Mouse (Mus musculus): ENCODE data around the gene Rngtt.
"Not testable (repeated sequence)": the region's sequence is repeated elsewhere in the genome, so short reads cannot be mapped to it uniquely, and the experiment has no call there.

Gene Rngtt

DNA sequence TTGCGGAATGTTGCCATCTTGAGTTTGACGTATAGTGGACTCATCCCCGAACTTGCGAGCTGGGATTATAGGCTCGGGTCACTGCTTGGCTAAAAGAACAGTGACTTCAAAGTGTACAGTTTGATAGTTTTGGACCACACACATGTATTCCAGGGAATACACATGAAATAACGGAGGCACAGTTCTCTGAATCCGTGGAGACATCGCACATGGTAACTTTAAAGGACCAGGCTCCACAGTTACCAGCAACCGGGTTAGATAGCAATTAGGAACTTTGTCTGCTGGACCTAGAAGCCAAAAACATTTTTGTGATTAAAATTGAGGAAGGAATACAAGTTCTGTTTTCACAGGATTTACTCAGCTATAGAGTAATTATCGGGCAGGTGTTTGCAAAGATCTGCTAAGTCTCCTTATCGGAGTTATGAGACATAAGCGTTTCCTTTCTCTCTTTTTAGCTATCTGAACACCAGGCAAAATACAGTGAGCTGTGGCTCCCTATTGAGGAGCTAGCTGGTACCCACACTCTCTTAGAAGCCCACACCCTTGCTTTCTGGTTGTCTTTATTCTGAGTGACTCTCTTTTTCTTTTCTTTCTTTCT is 828 bp downstream of the Rngtt start:
- no peak for DNase-seq (ENCODE audit: low spot score)

DNA sequence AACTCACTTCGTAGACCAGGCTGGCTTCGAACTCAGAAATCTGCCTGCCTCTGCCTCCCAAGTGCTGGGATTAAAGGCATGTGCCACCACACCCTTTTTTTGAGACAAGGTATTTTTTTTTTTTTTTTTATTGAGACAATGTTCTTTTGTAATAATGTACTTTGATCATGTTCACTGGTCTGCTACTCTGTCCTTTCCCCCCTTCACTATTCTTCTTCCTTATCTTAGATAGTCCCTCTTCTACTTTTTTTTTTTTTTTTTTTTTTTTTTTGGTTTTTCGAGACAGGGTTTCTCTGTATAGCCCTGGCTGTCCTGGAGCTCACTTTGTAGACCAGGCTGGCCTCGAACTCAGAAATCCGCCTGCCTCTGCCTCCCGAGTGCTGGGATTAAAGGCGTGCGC is 4.0 kb downstream of the Rngtt start:
- not testable (repeated sequence) for DNase-seq (ENCODE audit: low spot score)

- DNase-seq (ENCODE audit: low spot score): peak; percentile 10
Observed at GRCm38 (mm10) chr4:33315840-33316239, 5.7 kb downstream of the Rngtt start.

GRCm38 (mm10) chr4:33331147-33331546 is 21.0 kb downstream of the Rngtt start:
- no peak for DNase-seq (ENCODE audit: low spot score)

- DNase-seq (ENCODE audit: low spot score): no peak
Observed at GRCm38 (mm10) chr4:33332956-33333455, 22.9 kb downstream of the Rngtt start.

DNA sequence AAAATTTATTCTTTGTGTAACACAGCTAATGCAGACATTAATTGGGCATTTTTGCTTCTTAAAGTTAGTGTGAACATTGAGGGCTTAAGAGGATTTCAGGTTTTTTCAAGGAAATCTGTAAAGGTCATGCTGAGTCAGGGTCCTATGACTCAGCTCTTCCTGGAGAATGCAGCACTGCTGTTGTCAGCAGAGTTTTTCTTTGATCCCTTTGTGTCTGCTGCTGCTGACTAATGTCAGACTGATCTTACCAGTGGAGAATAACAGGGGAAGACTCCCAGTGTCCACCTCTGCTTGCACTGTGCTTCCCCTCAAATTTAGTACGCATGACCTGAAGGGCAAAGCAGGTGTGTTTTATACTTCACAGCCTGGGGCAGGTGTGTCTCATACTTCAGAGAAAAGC is 27.9 kb downstream of the Rngtt start:
- DNase-seq (ENCODE audit: low spot score): no peak

DNA sequence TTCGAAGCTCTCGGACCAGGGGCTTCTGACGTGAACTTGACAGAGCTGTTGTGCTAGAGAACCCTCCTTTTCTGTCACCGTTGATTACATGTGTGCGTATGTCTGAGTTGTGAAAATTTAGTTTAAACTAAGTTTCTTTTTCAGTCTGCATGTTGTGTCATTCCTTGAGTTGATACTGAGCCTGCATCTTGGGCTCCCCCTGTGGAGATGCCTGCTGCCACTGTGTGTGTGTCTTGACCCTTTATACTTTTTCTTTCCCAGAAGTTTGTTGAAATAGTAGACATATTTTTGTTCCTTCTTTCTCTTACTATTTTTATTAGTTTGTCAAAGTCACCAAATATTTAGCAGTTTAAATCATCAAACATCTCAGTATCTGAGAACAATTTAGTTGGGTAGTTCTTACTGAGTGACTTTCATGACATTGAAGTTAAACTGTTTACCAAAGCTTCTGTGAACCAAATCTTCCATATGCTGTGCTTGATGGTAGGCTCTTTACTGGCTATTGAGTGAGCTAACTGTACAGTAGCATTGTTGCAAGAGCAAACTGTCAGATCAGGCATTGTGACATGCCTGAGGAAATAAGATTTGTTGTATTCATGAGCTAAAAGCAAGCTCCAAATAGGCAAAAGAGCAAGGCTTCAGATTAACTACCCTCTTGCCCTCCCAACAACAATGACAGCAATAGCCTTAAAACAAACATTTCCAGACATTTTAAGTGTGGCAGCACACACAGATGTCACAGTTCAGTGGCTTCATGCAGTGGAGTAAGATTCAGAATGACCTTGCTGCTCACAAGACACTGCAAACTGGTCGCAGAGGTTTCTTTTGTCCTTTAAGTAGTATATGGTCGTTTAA is 33.0 kb downstream of the Rngtt start:
- no peak for DNase-seq (ENCODE audit: low spot score)

GRCm38 (mm10) chr4:33343732-33344057 is 33.6 kb downstream of the Rngtt start:
- DNase-seq (ENCODE audit: low spot score): no peak

- no peak for DNase-seq (ENCODE audit: low spot score)
Observed at GRCm38 (mm10) chr4:33363451-33363850, 53.3 kb downstream of the Rngtt start.

GRCm38 (mm10) chr4:33374916-33375315 is 64.8 kb downstream of the Rngtt start:
- DNase-seq (ENCODE audit: low spot score): no peak

DNA sequence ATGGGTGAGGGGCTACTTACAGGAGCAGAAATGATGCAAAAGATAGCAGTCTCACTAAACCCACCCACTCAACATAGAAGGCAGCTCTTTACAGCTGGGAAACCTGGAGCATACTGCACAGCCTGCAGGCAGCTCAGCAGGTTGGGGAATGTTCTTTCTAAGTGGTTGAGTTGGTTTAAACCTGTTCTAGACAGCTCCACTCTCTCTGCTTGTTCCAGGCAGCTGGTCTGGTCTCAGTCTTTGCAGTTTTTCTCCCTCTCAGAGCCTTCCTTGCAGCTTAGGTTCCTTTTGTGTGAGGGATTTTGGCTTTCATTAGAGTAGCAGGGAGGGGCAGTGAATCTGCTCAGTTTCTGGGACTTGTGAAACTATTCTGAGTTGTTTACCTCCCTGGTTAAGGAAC is 67.5 kb downstream of the Rngtt start:
- DNase-seq (ENCODE audit: low spot score): no peak

- DNase-seq (ENCODE audit: low spot score): no peak
Observed at GRCm38 (mm10) chr4:33378894-33379293, 68.8 kb downstream of the Rngtt start.

GRCm38 (mm10) chr4:33388899-33389298 is 78.8 kb downstream of the Rngtt start:
- DNase-seq (ENCODE audit: low spot score): no peak

DNA sequence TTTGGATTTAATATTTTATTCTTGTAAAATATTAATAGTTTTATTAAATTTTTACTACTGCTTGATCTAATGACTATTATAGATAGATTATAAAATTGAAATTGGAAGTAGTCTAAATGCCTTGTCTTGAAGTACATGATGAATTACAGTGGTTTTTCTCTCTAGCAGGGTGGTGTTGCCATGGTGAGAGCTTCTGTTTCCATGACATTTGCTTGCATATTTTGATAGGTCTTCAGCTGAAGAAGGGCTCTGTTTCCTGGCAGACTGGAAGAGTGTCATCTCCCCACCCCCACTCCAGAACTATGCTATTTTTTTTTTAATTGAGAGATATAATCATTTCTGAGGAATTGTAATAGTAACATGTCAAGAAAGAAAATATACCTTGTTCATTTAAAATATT is 80.5 kb downstream of the Rngtt start:
- DNase-seq (ENCODE audit: low spot score): no peak

DNA sequence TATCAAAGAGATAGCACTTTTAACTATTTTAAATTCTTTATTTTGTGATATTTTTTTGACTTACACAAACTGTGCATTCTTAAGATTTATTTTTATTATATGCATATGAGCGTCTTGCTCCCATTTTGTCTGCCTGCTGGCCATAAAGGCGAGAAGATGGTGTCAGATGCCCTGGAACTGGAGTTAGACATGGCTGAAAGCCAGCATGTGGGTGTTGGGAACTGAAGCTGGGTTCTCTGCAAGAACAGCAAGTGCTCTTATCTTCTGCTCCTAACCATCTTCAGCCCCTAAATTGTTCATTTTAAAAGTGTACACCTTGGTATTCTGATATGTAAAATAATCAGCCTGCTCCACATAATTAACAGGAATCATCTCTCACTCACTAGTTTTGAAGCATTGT is 83.3 kb downstream of the Rngtt start:
- no peak for DNase-seq (ENCODE audit: low spot score)

DNA sequence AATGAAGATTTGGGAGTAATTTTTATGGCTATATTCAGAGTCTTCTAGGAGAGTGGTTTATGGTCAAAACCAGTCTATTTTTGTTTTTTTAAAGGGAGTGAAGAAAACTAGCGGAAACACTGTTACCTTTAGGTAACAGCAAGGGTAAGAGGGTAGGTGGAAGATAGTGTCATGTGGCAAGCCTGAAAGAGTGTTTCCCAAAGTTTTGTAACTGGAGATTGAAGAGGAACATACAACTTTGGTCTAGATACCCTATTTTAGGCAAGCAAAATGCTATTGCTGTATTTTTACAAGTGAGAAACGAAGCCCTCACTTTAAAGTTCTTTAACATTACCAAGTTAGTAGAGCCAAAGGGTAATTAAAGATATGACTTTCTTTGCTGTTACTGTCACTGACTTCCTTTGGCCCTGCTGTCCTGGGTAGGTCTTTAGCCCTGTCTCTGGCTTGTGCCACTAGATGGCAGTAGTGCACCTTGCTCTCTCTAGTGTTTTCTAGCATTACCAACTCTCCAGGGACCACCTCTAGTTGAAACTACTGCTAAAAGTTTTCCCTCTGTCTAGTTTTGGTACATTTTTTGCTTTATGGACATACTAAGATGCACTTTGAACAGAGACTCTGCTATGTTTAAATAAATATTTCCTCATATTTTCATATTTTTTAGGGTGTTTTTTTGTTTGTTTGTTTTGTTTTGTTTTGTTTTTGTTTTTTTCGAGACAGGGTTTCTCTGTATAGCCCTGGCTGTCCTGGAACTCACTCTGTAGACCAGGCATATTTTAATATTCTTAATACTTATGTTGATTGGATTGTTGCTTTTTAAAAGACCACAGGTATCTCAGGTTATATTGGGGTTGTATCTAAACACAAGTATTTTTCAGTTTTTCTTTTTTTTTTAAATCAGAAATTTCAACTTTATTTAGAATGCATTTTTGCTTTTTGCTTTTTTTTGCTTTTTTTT is 86.4 kb downstream of the Rngtt start:
- DNase-seq (ENCODE audit: low spot score): peak; percentile 78

- no peak for DNase-seq (ENCODE audit: low spot score)
Observed at GRCm38 (mm10) chr4:33405723-33406293, 95.7 kb downstream of the Rngtt start.

- DNase-seq (ENCODE audit: low spot score): peak; percentile 16
Observed at GRCm38 (mm10) chr4:33413791-33414190, 103.7 kb downstream of the Rngtt start.

- DNase-seq (ENCODE audit: low spot score): no peak
Observed at GRCm38 (mm10) chr4:33414781-33415180, 104.7 kb downstream of the Rngtt start.

GRCm38 (mm10) chr4:33417391-33417790 is 107.3 kb downstream of the Rngtt start:
- no peak for DNase-seq (ENCODE audit: low spot score)

GRCm38 (mm10) chr4:33419644-33420043 is 109.5 kb downstream of the Rngtt start:
- DNase-seq (ENCODE audit: low spot score): no peak

DNA sequence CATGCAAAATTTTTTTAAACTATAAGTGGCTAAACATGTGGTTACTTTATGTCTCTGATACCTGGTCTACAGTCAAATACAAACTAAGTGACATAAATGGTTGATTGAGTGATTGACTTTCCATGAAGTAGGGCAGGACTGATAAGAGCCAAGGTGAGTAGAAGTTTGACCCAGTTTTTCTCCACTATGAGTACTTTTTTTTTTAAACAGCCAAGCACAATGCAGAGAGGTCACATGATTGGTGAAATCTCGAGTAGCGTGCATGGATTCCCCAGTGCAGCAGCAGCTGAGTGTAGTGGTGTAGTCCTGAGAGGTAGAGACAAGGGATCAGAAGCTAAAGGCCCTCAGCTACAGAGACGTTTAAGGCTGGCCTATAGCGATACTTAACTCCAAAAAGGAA is 118.7 kb downstream of the Rngtt start:
- DNase-seq (ENCODE audit: low spot score): peak; percentile 10
